Mouse (Mus musculus) stomach, embryonic 14.5 days (tissue): Measurements from ENCODE around the gene Ulbp1. TPM values are rescaled to one million over a fixed set of nuclear protein-coding genes. Genes with fewer than 3 reads are reported as not detected.
"Not testable (repeated sequence)": the region's sequence is repeated elsewhere in the genome, so short reads cannot be mapped to it uniquely, and the experiment has no call there.

Experiments used
- ATAC-seq: fragments of 200-750 bp; cut with Nextera tagmentation; 2 replicates; pipeline ENCODE4 v1.8.0; 2017; ENCODE audit warnings: low read depth, moderate TSS enrichment; ENCODE audit not compliant: insufficient number of reproducible peaks, insufficient read depth, low FRiP score
- H3K27ac ChIP-seq: fragments of 300-500 bp; sonication (generic); 2 replicates; pipeline ENCODE4 v1.5.1; 2014; ENCODE audit warnings: mild to moderate bottlenecking, low read length, moderate library complexity, mixed read lengths
- H3K27me3 ChIP-seq: fragments of 300-500 bp; sonication (generic); 2 replicates; pipeline ENCODE4 v1.6.1; 2014; ENCODE audit warnings: low read length, control low read depth, mixed read lengths; ENCODE audit not compliant: control insufficient read depth, insufficient read depth
- H3K36me3 ChIP-seq: fragments of 300-500 bp; sonication (generic); 2 replicates; pipeline ENCODE4 v1.6.1; 2014; ENCODE audit warnings: mild to moderate bottlenecking, control low read depth, low read length, moderate library complexity, mixed read lengths; ENCODE audit not compliant: control insufficient read depth, insufficient read depth
- H3K4me1 ChIP-seq: fragments of 300-500 bp; sonication (generic); 2 replicates; pipeline ENCODE4 v1.6.1; 2014; ENCODE audit warnings: low read length, control low read depth, mixed read lengths; ENCODE audit not compliant: control insufficient read depth, insufficient read depth
- H3K4me2 ChIP-seq: fragments of 300-500 bp; sonication (generic); replicated peaks from 2 replicates; pipeline ENCODE4 v1.6.1; 2014; ENCODE audit warnings: low read depth, low read length, control low read depth
- H3K4me3 ChIP-seq: fragments of 300-500 bp; sonication (generic); 2 replicates; pipeline ENCODE4 v1.5.1; 2014; ENCODE audit warnings: low read depth, low read length, control low read depth
- H3K9ac ChIP-seq: fragments of 300-500 bp; sonication (generic); replicated peaks from 2 replicates; pipeline ENCODE4 v1.6.1; 2014; ENCODE audit warnings: low read depth, mild to moderate bottlenecking, control low read depth, low read length, moderate library complexity, mixed read lengths
- H3K9me3 ChIP-seq: fragments of 300-500 bp; sonication (generic); 2 replicates; pipeline ENCODE4 v1.6.1; 2016; ENCODE audit warnings: low read depth, low read length, control low read depth; ENCODE audit not compliant: control insufficient read depth
- WGBS: fragments of 180-500 bp; shearing (Covaris S2); extraction: QIAGEN DNeasy Blood & Tissue Kit; methylation state at CpG from one replicate; pipeline ENCODE4 v1.1.7; 2014; 5-methylcytosine and 5-hydroxymethylcytosine counted together
- polyA plus RNA-seq: library from polyadenylated mRNA; unstranded; fragments of >200 nt; fragmentation: Nextera tagmentation; extraction: Ambion mirVana; gene quantifications from 2 replicates; pipeline ENCODE4 v1.2.1, GENCODE M21; 2014

Gene Ulbp1
- 2.2 and 5.2 TPM in 2 replicates for polyA plus RNA-seq

DNA sequence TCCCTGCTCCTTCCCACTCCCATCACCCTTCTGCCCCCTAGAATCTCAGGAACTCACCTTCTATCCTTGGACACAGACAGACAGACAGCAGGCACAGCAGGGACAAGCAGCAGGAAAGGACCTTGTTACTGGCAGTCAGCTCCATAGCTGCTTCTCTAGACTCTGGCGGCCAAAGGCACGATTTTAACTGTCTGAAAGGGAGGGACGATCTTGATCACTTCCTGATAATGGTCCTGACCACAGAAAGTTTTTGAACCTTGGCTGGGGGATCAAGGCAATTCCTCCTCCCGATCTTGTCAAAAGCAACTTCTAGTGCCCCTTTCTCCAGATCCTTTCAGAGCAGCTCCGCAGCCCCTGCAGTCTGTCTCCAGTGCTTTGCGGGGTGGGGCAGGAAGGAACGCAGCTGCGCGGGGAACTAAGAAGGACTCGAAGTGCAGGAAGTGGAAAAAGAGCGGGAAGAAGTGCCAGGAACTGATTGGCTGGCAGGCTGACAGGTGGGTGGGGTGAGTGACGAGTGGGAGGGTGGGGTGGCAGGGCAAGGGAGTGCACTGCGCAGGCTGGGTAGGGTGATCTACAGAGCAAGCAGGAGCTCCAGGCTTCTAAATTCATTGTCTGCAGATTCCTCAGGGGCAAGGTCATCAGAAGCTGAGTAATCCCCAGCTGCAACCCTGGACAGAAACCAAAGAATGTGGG is at the start of gene Ulbp1:
Ulbp1 (minus strand) TSS at position 442 of the 693 bp plus-strand sequence.
- no peaks in the 10 kb centered on the region for H3K9me3 ChIP-seq
- no peaks in the 10 kb centered on the region for H3K4me1 ChIP-seq
- no peak within 1 kb of the TSS for H3K27ac ChIP-seq
- WGBS = 57% methylated on average over 13 of the region's 13 CpGs
- H3K27me3 ChIP-seq = no peaks in the 10 kb centered on the region
- no peak within 1 kb of the TSS for H3K9ac ChIP-seq
- H3K4me3 ChIP-seq = no peak within 1 kb of the TSS
- H3K4me2 ChIP-seq = peak within 1 kb of the TSS; percentile 16; the same call in 1 of the 2 replicates
- ATAC-seq = no peak
- no peaks in the 10 kb centered on the region for H3K36me3 ChIP-seq

DNA sequence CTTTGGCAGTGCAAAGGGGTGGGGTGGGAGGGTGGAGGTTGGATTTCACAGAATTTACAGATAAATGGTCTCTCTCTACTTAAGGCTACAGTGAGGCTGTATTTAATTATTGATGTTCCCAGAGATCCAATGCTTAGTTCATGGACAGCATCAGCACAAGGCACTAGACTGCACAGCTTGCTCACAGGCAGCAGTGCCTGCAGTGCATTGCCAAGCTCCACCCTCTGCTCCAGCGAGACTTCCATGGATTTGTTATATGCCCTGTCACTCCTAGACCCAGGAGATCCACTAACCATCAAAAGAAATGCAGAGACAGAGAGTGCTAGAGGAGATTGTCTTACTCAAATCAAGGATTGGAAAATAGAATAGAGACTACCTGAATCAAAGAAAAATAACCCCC is 24.7 kb upstream of the Ulbp1 start:
- H3K4me3 ChIP-seq, H3K4me2 ChIP-seq, H3K9me3 ChIP-seq, ATAC-seq, H3K36me3 ChIP-seq, H3K27me3 ChIP-seq, H3K9ac ChIP-seq, H3K4me1 ChIP-seq, H3K27ac ChIP-seq: not testable (repeated sequence)
- WGBS = 23% methylated on average over 1 of the region's 1 CpGs

DNA sequence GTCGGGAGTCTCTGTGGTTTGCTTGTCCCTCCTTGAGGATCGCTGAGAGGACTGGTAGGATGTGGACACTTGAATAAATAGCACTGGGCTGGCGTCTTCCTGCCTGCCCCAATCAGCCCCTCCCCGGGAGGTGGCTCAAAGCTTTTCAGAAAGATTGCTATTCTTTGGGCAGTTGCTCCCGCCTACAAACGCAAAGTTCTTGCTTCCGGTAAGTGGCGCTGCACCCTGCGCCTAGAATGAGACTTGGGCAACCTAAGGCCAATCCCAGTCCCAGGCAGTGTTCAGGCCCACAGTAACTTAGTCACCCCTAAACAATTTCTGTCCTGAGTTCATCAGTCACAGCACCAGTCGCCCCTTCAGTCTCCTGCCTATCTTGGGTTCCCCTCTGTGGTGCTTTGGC is 18.9 kb upstream of the Ulbp1 start:
- not testable (repeated sequence) for H3K27ac ChIP-seq, H3K9me3 ChIP-seq, H3K27me3 ChIP-seq, H3K4me1 ChIP-seq, H3K36me3 ChIP-seq, ATAC-seq, H3K9ac ChIP-seq
- Histone ChIP-seq H3K4me3 (0 out of 2 replicates have a peak overlapping the region, but pooled peaks have one; percentile 5), H3K4me2 (peak overlapping the region; percentile 28)
- WGBS = 9% methylated on average over 10 of the region's 10 CpGs

DNA sequence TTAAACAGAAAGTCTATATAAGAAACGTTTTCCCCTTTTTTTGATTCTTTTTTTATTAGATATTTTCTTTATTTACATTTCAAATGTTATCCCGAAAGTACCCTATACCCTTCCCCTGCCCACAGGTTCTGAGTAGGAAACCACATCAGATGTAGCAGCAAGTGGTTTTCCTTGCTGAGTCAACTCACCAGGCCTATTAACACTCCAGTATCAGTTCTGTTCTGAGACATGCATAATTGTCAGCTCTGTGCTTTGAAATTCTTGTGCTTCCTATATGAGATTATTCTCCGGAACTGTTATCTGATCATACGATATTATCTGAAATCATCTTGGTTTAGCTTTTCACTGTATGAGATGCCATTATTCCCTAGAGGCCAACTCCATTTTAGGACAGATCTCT is 10.2 kb upstream of the Ulbp1 start:
- Histone ChIP-seq H3K36me3 (no peaks in the 10 kb centered on the region), H3K9ac (no peak overlapping the region), H3K4me2 (no peak overlapping the region), H3K4me3 (no peak overlapping the region), H3K4me1 (no peaks in the 10 kb centered on the region), H3K27ac (no peak overlapping the region), H3K27me3 (no peaks in the 10 kb centered on the region), H3K9me3 (no peaks in the 10 kb centered on the region)
- WGBS = 56% methylated on average over 4 of the region's 4 CpGs
- no peak for ATAC-seq

DNA sequence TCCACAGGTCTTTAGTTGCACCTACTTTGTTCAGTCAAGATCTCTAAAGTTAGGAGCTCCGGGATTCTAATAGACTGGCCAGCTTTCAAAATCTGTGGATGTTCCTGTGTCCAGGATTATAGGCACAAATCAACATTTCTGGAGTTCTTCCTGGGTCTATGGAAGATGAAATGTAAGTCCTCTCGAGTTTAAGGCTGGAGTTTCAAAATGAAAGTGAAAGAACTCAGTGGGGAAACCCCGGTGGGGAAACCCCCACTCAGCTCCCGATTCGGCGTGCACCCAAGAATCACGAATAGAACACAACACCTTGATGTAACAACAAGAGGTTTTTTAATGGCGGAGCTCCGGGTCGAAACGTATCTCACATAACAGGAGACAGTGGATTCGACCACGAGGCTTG is 787 bp upstream of the Ulbp1 start:
- not testable (repeated sequence) for H3K9ac ChIP-seq, ATAC-seq, H3K4me1 ChIP-seq, H3K27ac ChIP-seq, H3K27me3 ChIP-seq, H3K4me3 ChIP-seq, H3K4me2 ChIP-seq, H3K9me3 ChIP-seq, H3K36me3 ChIP-seq
- WGBS = 85% methylated on average over 7 of the region's 13 CpGs

DNA sequence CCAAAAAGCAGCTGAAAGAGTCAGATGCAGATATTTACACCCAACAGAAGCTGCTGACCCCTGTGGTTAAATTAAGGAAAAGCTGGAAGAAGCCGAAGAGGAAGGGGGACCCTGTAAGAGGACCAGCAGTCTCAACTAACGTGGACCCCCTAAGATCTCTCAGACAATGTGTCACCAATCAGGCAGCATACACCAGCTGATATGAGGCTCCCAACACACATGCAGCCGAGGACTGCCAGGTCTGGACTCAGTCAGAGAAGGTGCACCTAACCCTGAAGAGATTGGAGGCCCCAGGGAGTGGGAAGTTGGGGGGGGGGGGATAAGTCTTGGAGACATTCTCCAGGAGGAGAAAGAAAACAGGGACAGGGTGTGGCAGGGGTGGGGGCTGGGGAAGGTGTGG is 1.8 kb downstream of the Ulbp1 start:
- Histone ChIP-seq H3K4me1 (no peaks in the 10 kb centered on the region), H3K4me2 (no peak overlapping the region), H3K36me3 (no peaks in the 10 kb centered on the region), H3K4me3 (no peak overlapping the region), H3K27me3 (no peaks in the 10 kb centered on the region), H3K9me3 (no peaks in the 10 kb centered on the region), H3K27ac (no peak overlapping the region), H3K9ac (no peak overlapping the region)
- no peak for ATAC-seq
- 77% methylated on average over 3 of the region's 3 CpGs for WGBS

DNA sequence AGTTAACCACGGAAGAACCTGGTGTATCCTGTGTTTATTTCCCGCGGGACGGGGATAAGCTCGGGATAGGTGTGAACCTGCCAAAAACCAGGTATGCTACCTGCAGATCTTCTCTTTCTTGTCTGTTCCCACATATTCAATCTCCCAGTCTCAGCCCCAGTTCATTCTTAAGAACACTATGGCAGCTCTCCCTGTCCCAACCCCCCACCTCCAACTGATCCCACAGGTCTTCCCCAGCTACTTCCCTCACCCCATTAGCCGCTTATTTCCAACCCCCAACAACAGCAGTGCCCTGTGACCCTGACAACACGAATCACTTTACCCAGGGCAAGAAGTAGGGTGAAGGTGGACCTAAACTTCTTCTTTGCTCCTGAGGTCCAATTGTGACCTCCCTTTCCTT is 3.0 kb downstream of the Ulbp1 start:
- Histone ChIP-seq H3K9ac (no peak overlapping the region; the same call in 1 of the 2 replicates), H3K4me3 (no peak overlapping the region; the same call in 1 of the 2 replicates), H3K4me2 (peak overlapping the region; percentile 35), H3K9me3 (no peaks in the 10 kb centered on the region), H3K27ac (no peak overlapping the region), H3K36me3 (no peaks in the 10 kb centered on the region), H3K27me3 (no peaks in the 10 kb centered on the region), H3K4me1 (no peaks in the 10 kb centered on the region)
- WGBS = 5% methylated on average over 7 of the region's 7 CpGs
- ATAC-seq = no peak

DNA sequence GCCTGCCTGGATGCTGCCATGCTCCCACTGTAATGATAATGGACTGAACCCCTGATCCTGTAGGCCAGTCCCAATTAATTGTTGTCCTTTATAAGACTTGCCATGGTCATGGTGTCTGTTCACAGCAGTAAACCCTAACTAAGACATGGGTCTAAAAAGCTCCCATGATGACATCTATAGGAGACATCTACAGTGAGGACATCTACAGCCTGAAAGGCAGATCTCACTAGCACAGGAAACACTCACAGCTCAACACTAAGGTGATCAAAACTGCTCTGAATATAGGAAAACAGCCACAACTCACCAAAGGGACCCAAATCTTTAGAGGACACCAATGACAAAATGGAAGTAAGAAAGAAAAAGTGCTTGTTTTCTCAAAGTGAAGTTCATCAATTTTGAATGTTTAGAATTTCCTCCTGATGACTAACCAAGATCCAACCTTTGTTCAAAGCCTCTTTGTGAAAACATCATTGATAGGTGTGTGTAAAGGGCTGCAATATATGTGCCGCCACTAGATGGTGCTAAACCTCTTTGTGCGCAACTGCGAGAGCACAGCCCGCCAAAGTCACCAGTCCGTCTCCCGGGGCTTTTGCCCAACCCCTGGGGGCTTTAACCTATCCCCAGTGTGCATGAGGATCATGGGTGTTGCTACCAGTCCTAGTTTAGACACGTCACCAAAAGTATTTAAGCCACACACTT is 3.6 kb downstream of the Ulbp1 start:
- not testable (repeated sequence) for H3K9me3 ChIP-seq, H3K4me3 ChIP-seq, H3K27ac ChIP-seq, H3K27me3 ChIP-seq, H3K4me1 ChIP-seq, ATAC-seq, H3K36me3 ChIP-seq, H3K9ac ChIP-seq
- 0% methylated on average over 7 of the region's 7 CpGs for WGBS
- peak overlapping the region; percentile 35 for H3K4me2 ChIP-seq
